20 mouse cellular contexts compared by ENCODE assay signal in the genomic region with DNA sequence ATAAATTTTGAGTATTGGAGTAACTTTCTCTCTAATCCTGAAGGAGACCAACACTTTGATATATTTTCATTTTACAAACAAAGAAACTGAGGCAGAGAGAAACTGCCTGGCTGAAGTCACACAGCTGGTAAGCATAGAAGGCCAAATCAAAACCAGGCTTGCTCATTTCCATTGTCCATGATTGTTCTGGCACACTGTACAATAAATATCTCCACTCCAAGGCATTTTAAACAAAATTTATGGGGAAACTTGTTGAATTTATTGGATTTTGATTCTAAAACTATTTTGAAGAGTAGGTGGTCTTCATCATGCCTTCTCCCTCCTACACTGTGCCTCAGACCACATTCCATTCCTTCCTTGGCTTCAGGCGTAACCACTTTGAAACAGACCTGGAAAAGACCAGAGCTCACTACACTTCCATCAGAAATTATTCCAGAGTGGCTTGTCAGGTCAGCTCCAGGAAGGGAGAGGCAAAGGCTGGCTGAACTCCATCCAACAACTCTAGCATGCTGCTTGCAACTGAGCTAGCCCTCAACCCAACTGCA. TPM values are rescaled to one million over a fixed set of nuclear protein-coding genes. Genes with fewer than 3 reads are reported as not detected.
"Had no signal": no experiment of that assay in that cellular context is flagged by ENCODE, and none has a peak within 500 bp of the region (broad histone marks: within the 10 kb centered on the region; RNA-seq: fewer than 3 reads in every experiment).

No protein-coding gene starts in this region.

- H3K4me3 ChIP-seq: lung, embryonic 15.5 days; megakaryocyte, embryonic 14.5 days; midbrain, embryonic 13.5 days; midbrain, embryonic 15.5 days; neural tube, embryonic 12.5 days; stomach, embryonic 15.5 days had no signal

- DNase-seq: liver, postnatal 0 days; lung, adult 2 months; lung, postnatal 14 days; lung, postnatal 36 days; right cerebral cortex, postnatal 14 days; thymus, adult 2 months; thymus, postnatal 14 days; thymus, postnatal 36 days had no signal

- H3K9ac ChIP-seq: liver, postnatal 0 days; lung, embryonic 15.5 days; midbrain, embryonic 13.5 days; midbrain, embryonic 15.5 days; neural tube, embryonic 12.5 days; stomach, embryonic 15.5 days had no signal

- H3K9me3 ChIP-seq: lung, embryonic 15.5 days; midbrain, embryonic 13.5 days; midbrain, embryonic 15.5 days; neural tube, embryonic 12.5 days; stomach, embryonic 15.5 days had no signal

- H3K27ac ChIP-seq: lung, embryonic 15.5 days; macrophage; midbrain, embryonic 13.5 days; midbrain, embryonic 15.5 days; neural tube, embryonic 12.5 days; stomach, embryonic 15.5 days; stomach, postnatal 0 days had no signal

- H3K27me3 ChIP-seq: lung, embryonic 15.5 days; megakaryocyte, embryonic 14.5 days; midbrain, embryonic 13.5 days; midbrain, embryonic 15.5 days; neural tube, embryonic 12.5 days; stomach, embryonic 15.5 days had no signal

- H3K4me1 ChIP-seq: lung, embryonic 15.5 days; megakaryocyte, embryonic 14.5 days; midbrain, embryonic 13.5 days; midbrain, embryonic 15.5 days; neural tube, embryonic 12.5 days; stomach, embryonic 15.5 days had no signal

- H3K4me2 ChIP-seq: lung, embryonic 15.5 days; midbrain, embryonic 11.5 days; midbrain, embryonic 13.5 days; midbrain, embryonic 15.5 days; neural tube, embryonic 12.5 days; stomach, embryonic 15.5 days had no signal

- ATAC-seq: liver, postnatal 0 days; lung, postnatal 0 days; midbrain, embryonic 13.5 days; midbrain, embryonic 15.5 days had no signal

- H3K36me3 ChIP-seq: lung, embryonic 15.5 days; midbrain, embryonic 13.5 days; midbrain, embryonic 15.5 days; neural tube, embryonic 12.5 days; stomach, embryonic 15.5 days had no signal

RNA-seq across cellular contexts. Expression of a gene that starts 44.7 kb away (rescaled TPM):
- total RNA-seq: megakaryocyte progenitor cell, adult 5-6 weeks; monocyte, adult 5-6 weeks had no signal
